Mouse (Mus musculus): Measurements from ENCODE around the gene Spink4.

DNA sequence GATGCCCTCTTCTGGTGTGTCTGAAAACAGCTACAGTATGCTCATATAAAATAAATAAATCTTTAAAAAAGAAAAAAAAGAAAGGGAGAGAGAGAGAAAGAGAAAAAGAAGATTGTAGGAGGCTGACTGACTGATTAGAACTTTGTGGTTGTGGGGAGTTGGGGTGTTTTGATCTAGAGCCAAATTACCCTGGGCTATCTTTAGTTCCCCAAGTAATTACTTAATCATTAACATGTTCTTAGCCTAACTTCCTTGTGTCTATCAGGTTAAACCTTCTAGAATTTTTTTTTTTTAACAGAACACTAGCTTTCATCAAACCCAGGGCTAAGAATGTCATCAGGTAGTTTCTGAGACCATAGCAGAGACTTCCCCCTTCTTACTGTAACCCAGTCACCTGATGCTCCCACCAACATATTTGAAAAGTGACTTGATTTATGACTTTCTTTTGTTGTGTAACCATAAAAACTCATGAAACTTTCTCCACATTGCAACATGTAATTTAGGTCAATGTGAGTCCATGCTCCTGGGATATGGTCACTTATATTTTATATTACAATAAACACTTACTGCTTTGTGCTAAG is 5.5 kb upstream of the Spink4 start:
- TF ChIP-seq CTCF (IDR thresholded peaks at IDR 0.05; ENCODE audit: low read depth, low read length) (no peak), POLR2A (IDR thresholded peaks at IDR 0.05; ENCODE audit: borderline replicate concordance, low read depth, low read length) (no peak)
